Mouse (Mus musculus): ENCODE data around the gene Bri3. TPM values are rescaled to one million over a fixed set of nuclear protein-coding genes. Genes with fewer than 3 reads are reported as not detected.
A peak's percentile ranks its signal among the peaks of the same experiment; 100 is the strongest.
"Not testable (repeated sequence)": the region's sequence is repeated elsewhere in the genome, so short reads cannot be mapped to it uniquely, and the experiment has no call there.

Bri3 gene
- polyA plus RNA-seq, 1 experiment from 2014 or later: 150 TPM

DNA sequence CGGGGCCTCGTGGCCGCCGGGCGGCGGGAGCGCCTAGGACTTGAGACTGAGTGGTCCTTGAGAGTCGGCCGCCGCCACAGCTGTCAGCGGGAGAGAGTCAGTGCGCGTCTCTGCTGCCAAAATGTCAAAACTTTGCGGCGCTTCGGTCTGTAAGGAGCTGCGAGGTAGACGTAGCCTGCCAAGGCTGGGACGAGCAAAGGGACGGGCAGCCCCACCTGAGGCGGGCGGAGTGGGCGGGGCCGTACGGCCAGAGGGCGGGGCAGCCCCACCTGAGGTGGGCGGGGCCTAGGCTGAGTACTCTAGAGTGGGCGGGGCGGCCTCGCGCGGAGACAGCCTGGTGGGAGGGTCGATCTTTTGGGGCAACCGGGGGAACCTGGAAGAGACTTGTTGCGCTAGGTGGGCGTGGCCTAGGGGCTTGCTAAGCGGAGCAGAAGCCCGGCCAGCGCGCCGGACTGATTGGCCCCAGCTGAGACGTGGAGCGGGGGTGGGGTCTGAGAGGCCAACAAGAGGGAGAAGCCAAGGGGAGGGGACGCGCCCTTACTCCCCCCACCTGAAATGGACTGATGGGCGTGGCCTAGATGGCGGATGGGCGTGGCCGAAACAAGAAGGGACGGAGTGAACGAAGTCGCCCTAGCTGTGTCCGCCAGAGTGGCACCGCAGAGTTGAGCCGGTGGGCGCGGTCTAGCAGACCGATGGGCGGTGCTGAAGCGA, 113.8 kb downstream of the Bri3 start, which contains the start of gene Baiap2l1:
Gene Baiap2l1, minus strand, starts transcription at position 232 of the 711 bp plus-strand sequence.
- Histone ChIP-seq H3K4me3 (peak within 1 kb of the TSS; percentile 51), H3K4me1 (peaks cover 16% of the 10 kb centered on the region), H3K27me3 (peaks cover 25% of the 10 kb centered on the region), H3K27ac (no peak within 1 kb of the TSS), H3K36me3 (no peaks in the 10 kb centered on the region), H3K9ac (peak within 1 kb of the TSS; percentile 56), H3K9me3 (replicated peaks) (no peaks in the 10 kb centered on the region), H3K4me2 (replicated peaks) (peak within 1 kb of the TSS; percentile 93)
- under 1% methylated on average over 59 of the region's 60 CpGs for WGBS
- peak; percentile 96 for ATAC-seq (ENCODE audit: low FRiP score)

DNA sequence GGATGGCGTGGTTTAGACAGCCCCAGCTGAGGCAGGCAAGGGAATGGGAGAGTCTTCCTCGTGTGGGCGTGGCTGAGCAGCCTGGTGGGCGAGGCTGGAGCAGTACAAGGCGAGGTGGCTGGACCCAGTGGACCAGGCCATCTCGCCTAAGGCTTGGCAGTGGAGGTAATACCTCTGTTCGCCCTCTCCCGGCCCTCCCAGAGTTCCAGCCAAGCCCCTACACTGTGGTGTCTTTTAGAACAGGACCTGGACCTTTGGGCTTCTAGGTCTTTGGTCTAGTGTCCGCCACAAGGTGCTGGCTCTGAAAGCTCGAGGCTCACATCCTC, 114.3 kb downstream of the Bri3 start:
- peaks cover 25% of the 10 kb centered on the region for H3K27me3 ChIP-seq
- 7% methylated on average over 10 of the region's 10 CpGs for WGBS
- H3K36me3 ChIP-seq: no peaks in the 10 kb centered on the region
- H3K27ac ChIP-seq: no peak overlapping the region
- H3K9me3 ChIP-seq (replicated peaks): no peaks in the 10 kb centered on the region
- no peak overlapping the region for H3K9ac ChIP-seq
- peak overlapping the region; percentile 51 for H3K4me3 ChIP-seq
- H3K4me2 ChIP-seq (replicated peaks): peak overlapping the region; percentile 93
- ATAC-seq (ENCODE audit: low FRiP score): no peak; the same call in 1 of the 2 replicates
- H3K4me1 ChIP-seq: peaks cover 16% of the 10 kb centered on the region

- ATAC-seq (ENCODE audit: low FRiP score): no peak
- Histone ChIP-seq H3K4me2 (replicated peaks) (no peak overlapping the region), H3K9me3 (replicated peaks) (no peaks in the 10 kb centered on the region), H3K9ac (no peak overlapping the region), H3K36me3 (no peaks in the 10 kb centered on the region), H3K4me3 (no peak overlapping the region), H3K27ac (no peak overlapping the region), H3K27me3 (peaks cover 25% of the 10 kb centered on the region), H3K4me1 (peaks cover 16% of the 10 kb centered on the region)
- 77% methylated on average over 6 of the region's 6 CpGs for WGBS
These were observed 115.6 kb downstream of the Bri3 start for GRCm38 (mm10) chr5:144359886-144360285.

- no peaks in the 10 kb centered on the region for H3K9me3 ChIP-seq (replicated peaks)
- H3K36me3 ChIP-seq: no peaks in the 10 kb centered on the region
- no peak for ATAC-seq (ENCODE audit: low FRiP score)
- peaks cover 25% of the 10 kb centered on the region for H3K27me3 ChIP-seq
- no peak overlapping the region for H3K4me3 ChIP-seq
- peaks cover 16% of the 10 kb centered on the region for H3K4me1 ChIP-seq
- no peak overlapping the region for H3K4me2 ChIP-seq (replicated peaks)
- no peak overlapping the region for H3K9ac ChIP-seq
- WGBS: 61% methylated on average over 6 of the region's 6 CpGs
- no peak overlapping the region for H3K27ac ChIP-seq
These were observed 116.1 kb downstream of the Bri3 start for GRCm38 (mm10) chr5:144360346-144360745.

- peaks cover 3% of the 10 kb centered on the region; the same call in 1 of the 2 replicates for H3K27me3 ChIP-seq
- no peak overlapping the region for H3K27ac ChIP-seq
- H3K4me1 ChIP-seq: no peaks in the 10 kb centered on the region
- ATAC-seq (ENCODE audit: low FRiP score): no peak
- H3K9ac ChIP-seq: no peak overlapping the region
- no peaks in the 10 kb centered on the region for H3K36me3 ChIP-seq
- no peaks in the 10 kb centered on the region for H3K9me3 ChIP-seq (replicated peaks)
- H3K4me3 ChIP-seq: no peak overlapping the region
- 94% methylated on average over 11 of the region's 11 CpGs for WGBS
- no peak overlapping the region for H3K4me2 ChIP-seq (replicated peaks)
These were observed 120.6 kb downstream of the Bri3 start for GRCm38 (mm10) chr5:144364680-144365357.

DNA sequence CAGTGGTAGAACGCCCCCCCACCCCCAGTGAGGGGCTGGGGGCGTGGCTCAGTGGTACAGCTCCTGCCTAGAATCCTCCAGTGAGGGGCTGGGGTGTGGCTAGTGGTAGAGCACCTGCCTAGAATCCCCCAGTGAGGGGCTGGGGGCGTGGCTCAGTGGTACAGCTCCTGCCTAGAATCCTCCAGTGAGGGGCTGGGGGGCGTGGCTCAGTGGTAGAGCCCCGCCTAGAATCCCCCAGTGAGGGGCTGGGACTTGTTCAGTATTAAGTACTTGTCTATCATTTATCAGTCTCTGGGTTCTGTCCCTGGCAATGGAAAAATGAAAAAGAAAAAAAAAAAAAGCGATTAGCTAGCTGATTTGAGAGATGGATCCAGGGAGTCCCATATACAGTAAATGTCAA, 122.3 kb downstream of the Bri3 start:
- not testable (repeated sequence) for H3K9me3 ChIP-seq (replicated peaks); H3K36me3 ChIP-seq; H3K4me1 ChIP-seq; H3K4me3 ChIP-seq; ATAC-seq (ENCODE audit: low FRiP score); H3K4me2 ChIP-seq (replicated peaks); H3K27ac ChIP-seq; H3K9ac ChIP-seq; H3K27me3 ChIP-seq
- 71% methylated on average over 6 of the region's 6 CpGs for WGBS

- no peak for ATAC-seq (ENCODE audit: low FRiP score)
- no peak overlapping the region for H3K9ac ChIP-seq
- no peaks in the 10 kb centered on the region for H3K4me1 ChIP-seq
- no peak overlapping the region for H3K27ac ChIP-seq
- H3K9me3 ChIP-seq (replicated peaks): no peaks in the 10 kb centered on the region
- 85% methylated on average over 9 of the region's 9 CpGs for WGBS
- no peaks in the 10 kb centered on the region for H3K36me3 ChIP-seq
- H3K4me2 ChIP-seq (replicated peaks): no peak overlapping the region
- no peak overlapping the region for H3K4me3 ChIP-seq
- no peaks in the 10 kb centered on the region for H3K27me3 ChIP-seq
These were observed 124.5 kb downstream of the Bri3 start for GRCm38 (mm10) chr5:144368661-144369205.

GRCm38 (mm10) chr5:144370986-144371385, 126.7 kb downstream of the Bri3 start:
- H3K9ac ChIP-seq: no peak overlapping the region
- H3K36me3 ChIP-seq: no peaks in the 10 kb centered on the region
- H3K9me3 ChIP-seq (replicated peaks): no peaks in the 10 kb centered on the region
- H3K4me2 ChIP-seq (replicated peaks): no peak overlapping the region
- H3K4me1 ChIP-seq: no peaks in the 10 kb centered on the region
- 8% methylated on average over 6 of the region's 6 CpGs for WGBS
- no peak overlapping the region for H3K27ac ChIP-seq
- no peak for ATAC-seq (ENCODE audit: low FRiP score)
- H3K27me3 ChIP-seq: no peaks in the 10 kb centered on the region
- no peak overlapping the region for H3K4me3 ChIP-seq

GRCm38 (mm10) chr5:144372177-144372576, 127.9 kb downstream of the Bri3 start:
- Histone ChIP-seq H3K4me2 (replicated peaks) (no peak overlapping the region), H3K9me3 (replicated peaks) (no peaks in the 10 kb centered on the region), H3K4me1 (no peaks in the 10 kb centered on the region), H3K4me3 (no peak overlapping the region), H3K36me3 (no peaks in the 10 kb centered on the region), H3K9ac (no peak overlapping the region), H3K27ac (no peak overlapping the region), H3K27me3 (no peaks in the 10 kb centered on the region)
- 68% methylated on average over 2 of the region's 2 CpGs for WGBS
- no peak for ATAC-seq (ENCODE audit: low FRiP score)

- Histone ChIP-seq H3K4me3 (no peak overlapping the region), H3K27ac (no peak overlapping the region), H3K9ac (no peak overlapping the region), H3K4me2 (replicated peaks) (no peak overlapping the region), H3K9me3 (replicated peaks) (peaks cover 6% of the 10 kb centered on the region; the same call in 1 of the 2 replicates), H3K36me3 (no peaks in the 10 kb centered on the region), H3K27me3 (no peaks in the 10 kb centered on the region), H3K4me1 (no peaks in the 10 kb centered on the region)
- ATAC-seq (ENCODE audit: low FRiP score): no peak
- 86% methylated on average over 2 of the region's 2 CpGs for WGBS
These were observed 128.6 kb downstream of the Bri3 start for GRCm38 (mm10) chr5:144372885-144373284.

GRCm38 (mm10) chr5:144379431-144379830, 135.2 kb downstream of the Bri3 start:
- 90% methylated on average over 4 of the region's 4 CpGs for WGBS
- H3K27me3 ChIP-seq: no peaks in the 10 kb centered on the region
- H3K27ac ChIP-seq: no peak overlapping the region
- H3K36me3 ChIP-seq: no peaks in the 10 kb centered on the region
- ATAC-seq (ENCODE audit: low FRiP score): no peak
- H3K4me2 ChIP-seq (replicated peaks): no peak overlapping the region
- no peak overlapping the region for H3K9ac ChIP-seq
- H3K4me3 ChIP-seq: no peak overlapping the region
- no peaks in the 10 kb centered on the region for H3K4me1 ChIP-seq
- peaks cover 13% of the 10 kb centered on the region for H3K9me3 ChIP-seq (replicated peaks)

DNA sequence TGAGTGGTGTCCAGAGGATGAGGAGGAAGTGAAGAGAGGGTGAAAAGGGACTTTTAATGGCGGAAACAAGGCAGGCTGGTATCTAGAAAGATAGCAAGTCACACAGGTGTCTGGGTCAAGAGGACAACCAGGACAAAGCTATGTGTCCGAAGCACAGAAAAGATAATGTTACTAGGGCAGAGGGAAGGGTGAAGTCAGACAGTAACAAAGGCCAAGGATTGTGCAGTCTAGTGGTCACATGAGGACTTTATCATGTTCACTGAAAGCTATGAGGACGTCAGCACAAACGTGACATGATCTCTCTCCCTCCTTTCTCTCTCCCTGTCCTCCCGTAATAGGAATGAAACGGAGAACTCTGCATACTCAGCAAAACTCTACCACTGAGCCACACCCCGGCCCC, 136.5 kb downstream of the Bri3 start:
- Histone ChIP-seq H3K27ac (no peak overlapping the region), H3K36me3 (no peaks in the 10 kb centered on the region), H3K4me1 (no peaks in the 10 kb centered on the region), H3K9ac (no peak overlapping the region), H3K4me2 (replicated peaks) (no peak overlapping the region), H3K9me3 (replicated peaks) (peaks cover 13% of the 10 kb centered on the region), H3K4me3 (no peak overlapping the region), H3K27me3 (no peaks in the 10 kb centered on the region)
- 90% methylated on average over 7 of the region's 7 CpGs for WGBS
- no peak for ATAC-seq (ENCODE audit: low FRiP score)
